Mouse (Mus musculus) bone marrow, adult 2 months (tissue): Measurements from ENCODE around the gene C2.

Experiments used
- CTCF ChIP-seq: fragments of 200-500 bp; IDR thresholded peaks from 2 replicates; pipeline ENCODE4 v1.5.1; 2011; ENCODE audit warnings: low read length, control low read depth; ENCODE audit not compliant: control insufficient read depth, insufficient read depth
- POLR2A ChIP-seq: fragments of 200-500 bp; IDR thresholded peaks from 2 replicates; pipeline ENCODE4 v1.6.1; 2011; ENCODE audit warnings: low read depth, mild to moderate bottlenecking, control low read depth, low read length, borderline replicate concordance; ENCODE audit not compliant: control insufficient read depth

DNA sequence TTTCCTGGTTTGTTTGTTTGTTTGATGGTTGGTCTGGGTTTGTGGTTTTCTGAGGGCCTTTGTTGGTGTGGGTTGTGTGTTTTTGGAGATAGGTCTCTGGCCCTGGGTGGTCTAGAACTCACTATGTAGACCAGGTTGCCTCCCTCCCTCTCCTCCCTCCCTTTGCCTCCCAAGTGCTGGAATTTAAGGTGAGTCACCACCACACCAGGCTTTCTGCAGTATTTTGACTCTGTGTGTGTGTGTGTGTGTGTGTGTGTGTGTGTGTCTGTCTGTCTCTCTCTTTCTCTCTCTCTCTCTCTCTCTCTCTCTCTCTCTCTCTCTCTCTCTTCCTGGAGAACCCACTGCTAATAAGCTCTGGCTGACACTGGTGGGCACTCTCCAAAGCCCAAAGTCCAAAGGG, 16.9 kb downstream of the C2 start:
- TF ChIP-seq POLR2A (no peak), CTCF (no peak)
